Mouse (Mus musculus) testis, postnatal 14 days (tissue): ENCODE measurements at regions not wholly inside any gene's neighbourhood (a gene's known extent, or its start where the extent isn't known, plus 50 kb on each side); places are given as distances from the start of the nearest gene placed in this dataset.
A peak's percentile ranks its signal among the peaks of the same experiment; 100 is the strongest.

Experiments
- DNase-seq: peaks from one replicate; pipeline ENCODE4 v3.0.0; 2021; ENCODE audit warnings: low spot score

GRCm38 (mm10) chr8:11979056-11979455 is 138.8 kb downstream of the Tex29 start:
- DNase-seq: no peak

GRCm38 (mm10) chr8:11981458-11981857 is 141.2 kb downstream of the Tex29 start:
- DNase-seq: no peak

- DNase-seq: no peak
Observed at GRCm38 (mm10) chr8:11990024-11990423, 149.8 kb downstream of the Tex29 start.

- no peak for DNase-seq
Observed at GRCm38 (mm10) chr8:11999736-12000458, 159.6 kb downstream of the Tex29 start.

- no peak for DNase-seq
Observed at GRCm38 (mm10) chr8:12000459-12000789, 160.2 kb downstream of the Tex29 start.

- DNase-seq: no peak
Observed at GRCm38 (mm10) chr8:12004241-12004640, 164.0 kb downstream of the Tex29 start.

- DNase-seq: no peak
Observed at GRCm38 (mm10) chr8:12012769-12013168, 172.5 kb downstream of the Tex29 start.

GRCm38 (mm10) chr8:12017750-12018149 is 177.5 kb downstream of the Tex29 start:
- DNase-seq: no peak

GRCm38 (mm10) chr8:12019272-12019671 is 179.0 kb downstream of the Tex29 start:
- no peak for DNase-seq

GRCm38 (mm10) chr8:12023669-12024390 is 183.6 kb downstream of the Tex29 start:
- DNase-seq: no peak

- no peak for DNase-seq
Observed at GRCm38 (mm10) chr8:12030363-12031116, 190.3 kb downstream of the Tex29 start.

- no peak for DNase-seq
Observed at GRCm38 (mm10) chr8:12031796-12032195, 191.5 kb downstream of the Tex29 start.

- no peak for DNase-seq
Observed at GRCm38 (mm10) chr8:12032386-12032785, 192.1 kb downstream of the Tex29 start.

- DNase-seq: no peak
Observed at GRCm38 (mm10) chr8:12036349-12036748, 196.1 kb downstream of the Tex29 start.

GRCm38 (mm10) chr8:12040924-12041323 is 200.7 kb downstream of the Tex29 start:
- no peak for DNase-seq

- no peak for DNase-seq
Observed at GRCm38 (mm10) chr8:12041662-12042061, 201.4 kb downstream of the Tex29 start.

GRCm38 (mm10) chr8:12050841-12051240 is 210.6 kb downstream of the Tex29 start:
- DNase-seq: no peak

- DNase-seq: no peak
Observed at GRCm38 (mm10) chr8:12051357-12051756, 211.1 kb downstream of the Tex29 start.

GRCm38 (mm10) chr8:12055931-12056330 is 215.7 kb downstream of the Tex29 start:
- peak; percentile 14 for DNase-seq

- no peak for DNase-seq
Observed at GRCm38 (mm10) chr8:12061237-12061636, 217.4 kb upstream of the A230072I06Rik start.

- DNase-seq: no peak
Observed at GRCm38 (mm10) chr8:12062710-12063109, 215.9 kb upstream of the A230072I06Rik start.

- no peak for DNase-seq
Observed at GRCm38 (mm10) chr8:12064664-12065063, 214.0 kb upstream of the A230072I06Rik start.

- DNase-seq: no peak
Observed at GRCm38 (mm10) chr8:12066454-12066853, 212.2 kb upstream of the A230072I06Rik start.
